11 mouse cellular contexts compared by ENCODE assay signal in the genomic region with DNA sequence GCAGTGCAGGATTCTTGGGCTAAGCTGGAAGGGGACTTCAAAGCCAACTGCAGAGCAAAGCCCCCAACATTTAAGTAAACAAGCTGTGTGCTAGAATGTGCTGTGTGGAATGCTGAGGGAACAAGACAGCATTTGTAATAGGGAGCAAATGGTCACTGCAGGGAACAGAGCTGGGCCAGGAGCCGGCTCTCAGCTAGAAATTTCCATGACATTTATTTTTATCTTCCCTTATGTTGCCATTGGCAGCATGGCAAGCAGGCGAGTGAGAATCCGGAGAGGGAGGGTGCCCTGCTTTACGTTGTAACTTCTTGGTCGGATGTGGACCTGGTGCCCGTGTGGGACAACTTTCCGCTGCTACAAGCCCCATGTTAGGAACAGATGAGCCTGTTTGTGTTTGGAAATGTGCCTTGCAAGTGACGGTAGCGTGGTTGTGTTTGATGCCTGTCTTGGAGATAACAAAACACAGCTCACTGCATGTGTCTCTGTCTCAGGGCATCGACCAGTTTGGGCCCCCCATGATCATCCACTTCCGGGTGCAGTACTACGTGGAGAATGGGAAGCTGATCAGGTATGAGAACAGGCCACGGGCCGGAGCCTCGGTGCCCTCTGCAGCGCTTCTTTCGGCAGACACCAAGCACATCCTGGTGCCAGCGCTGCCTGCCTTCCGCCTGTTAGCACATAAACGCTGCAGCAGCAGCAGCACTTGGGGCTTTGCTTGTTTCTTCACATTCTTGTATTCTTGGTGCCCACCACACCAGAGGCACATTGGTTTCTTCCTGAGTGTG. TPM values are rescaled to one million over a fixed set of nuclear protein-coding genes. Genes with fewer than 3 reads are reported as not detected.
DNase-seq lines count a peak whose midpoint lies in the region; ATAC-seq and TF ChIP-seq lines count a peak whose summit lies in the region.
"Had no signal": no experiment of that assay in that cellular context is flagged by ENCODE, and none has a peak within 500 bp of the region (broad histone marks: within the 10 kb centered on the region; RNA-seq: fewer than 3 reads in every experiment).

No protein-coding gene starts in this region.

- H3K9me3 ChIP-seq in lung, embryonic 14.5 days (ENCODE audit: low read depth, low read length): no peaks in the 10 kb centered on the region
- no peaks in the 10 kb centered on the region for H3K9me3 ChIP-seq in lung, postnatal 0 days (ENCODE audit: low read length)
- H3K9me3 ChIP-seq in neural tube, embryonic 15.5 days (replicated peaks): no peaks in the 10 kb centered on the region
- H3K9me3 ChIP-seq: embryonic facial prominence, embryonic 13.5 days had no signal

- H3K27me3 ChIP-seq in lung, embryonic 14.5 days (ENCODE audit: insufficient read depth, low read length): no peaks in the 10 kb centered on the region
- H3K27me3 ChIP-seq in lung, postnatal 0 days (replicated peaks; ENCODE audit: insufficient read depth, low read length): no peaks in the 10 kb centered on the region
- no peaks in the 10 kb centered on the region for H3K27me3 ChIP-seq in neural tube, embryonic 15.5 days (replicated peaks)
- H3K27me3 ChIP-seq: embryonic facial prominence, embryonic 13.5 days had no signal

- TF ChIP-seq POLR2A in lung, adult 2 months (IDR thresholded peaks at IDR 0.05; ENCODE audit: borderline replicate concordance, extremely low read depth, low read depth, low read length): no peak

- peak overlapping the region; percentile 80 for H3K27ac ChIP-seq in gastrocnemius, adult 2 months
- peak overlapping the region; percentile 52; the same call in 1 of the 2 replicates for H3K27ac ChIP-seq in lung, embryonic 14.5 days (ENCODE audit: low read depth)
- H3K27ac ChIP-seq in lung, postnatal 0 days (ENCODE audit: low read length): no peak overlapping the region
- H3K27ac ChIP-seq in neural tube, embryonic 15.5 days (replicated peaks): no peak overlapping the region; the same call in 1 of the 2 replicates
- H3K27ac ChIP-seq: embryonic facial prominence, embryonic 13.5 days; macrophage had no signal

- DNase-seq in gastrocnemius, adult 2 months: peak; percentile 40
- DNase-seq in gastrocnemius, postnatal 36 days: no peak
- peak; percentile 49 for DNase-seq in lung, embryonic 14.5 days
- no peak for DNase-seq in lung, adult 2 months
- peak; percentile 82 to 90 for DNase-seq in cerebellum, postnatal 14 days
- DNase-seq in lung, postnatal 0 days (ENCODE audit: low spot score): peak; percentile 32
- no peak for DNase-seq in kidney, postnatal 10 days
- DNase-seq: thymus, adult 2 months had no signal

- peak overlapping the region; percentile 41 for H3K4me3 ChIP-seq in gastrocnemius, adult 2 months
- no peak overlapping the region for H3K4me3 ChIP-seq in lung, embryonic 14.5 days (ENCODE audit: low read depth, low read length)
- H3K4me3 ChIP-seq in lung, adult 2 months (replicated peaks; ENCODE audit: extremely low read depth, low read depth, low read length): no peak overlapping the region
- no peak overlapping the region for H3K4me3 ChIP-seq in lung, postnatal 0 days (ENCODE audit: low read depth, low read length)
- H3K4me3 ChIP-seq in neural tube, embryonic 15.5 days (replicated peaks): no peak overlapping the region
- H3K4me3 ChIP-seq: embryonic facial prominence, embryonic 13.5 days had no signal

- H3K36me3 ChIP-seq in lung, embryonic 14.5 days (ENCODE audit: insufficient read depth): peaks cover 54% of the 10 kb centered on the region
- H3K36me3 ChIP-seq in lung, postnatal 0 days (ENCODE audit: insufficient read depth, low read length): peaks cover 10% of the 10 kb centered on the region; the same call in 1 of the 2 replicates
- peaks cover 5% of the 10 kb centered on the region for H3K36me3 ChIP-seq in neural tube, embryonic 15.5 days

- H3K4me2 ChIP-seq in lung, embryonic 14.5 days: no peak overlapping the region
- no peak overlapping the region for H3K4me2 ChIP-seq in lung, postnatal 0 days (replicated peaks; ENCODE audit: low read depth, low read length)
- H3K4me2 ChIP-seq in neural tube, embryonic 15.5 days: no peak overlapping the region
- H3K4me2 ChIP-seq: embryonic facial prominence, embryonic 13.5 days had no signal

- no peak for TF ChIP-seq CTCF in gastrocnemius, adult 2 months (IDR thresholded peaks at IDR 0.05)
- no peak for TF ChIP-seq CTCF in lung, embryonic 14.5 days (IDR thresholded peaks at IDR 0.05; ENCODE audit: low read depth)
- TF ChIP-seq CTCF in lung, adult 2 months (IDR thresholded peaks at IDR 0.05; ENCODE audit: insufficient read depth, low read length): no peak
- TF ChIP-seq CTCF in lung, postnatal 0 days (IDR thresholded peaks at IDR 0.05): no peak

- no peak overlapping the region for H3K9ac ChIP-seq in lung, embryonic 14.5 days
- H3K9ac ChIP-seq in lung, postnatal 0 days (replicated peaks; ENCODE audit: low read depth): no peak overlapping the region
- H3K9ac ChIP-seq in neural tube, embryonic 15.5 days (replicated peaks): no peak overlapping the region
- H3K9ac ChIP-seq: embryonic facial prominence, embryonic 13.5 days had no signal

- 78% methylated on average over 20 of the region's 20 CpGs for WGBS in lung, embryonic 14.5 days
- 76% methylated on average over 20 of the region's 20 CpGs for WGBS in lung, adult 2 months
- 77% methylated on average over 20 of the region's 20 CpGs for WGBS in lung, postnatal 0 days
- WGBS in neural tube, embryonic 15.5 days: 86% methylated on average over 20 of the region's 20 CpGs

- intact Hi-C loops in gastrocnemius, adult 2 months (cut with DNase I): loop anchor here (2.0 kb wide), 1 partner anchor 51 kb away; no protein-coding TSS in a partner anchor
- intact Hi-C loops in gastrocnemius, postnatal 36 days (cut with DNase I): no loop called here

- H3K4me1 ChIP-seq in lung, embryonic 14.5 days (ENCODE audit: insufficient read depth): no peaks in the 10 kb centered on the region
- peaks cover 26% of the 10 kb centered on the region for H3K4me1 ChIP-seq in lung, adult 2 months (ENCODE audit: control insufficient read depth, insufficient read depth, low read length)
- peaks cover 3% of the 10 kb centered on the region; the same call in 1 of the 2 replicates for H3K4me1 ChIP-seq in lung, postnatal 0 days (ENCODE audit: insufficient read depth, low read depth, low read length)
- peaks cover 25% of the 10 kb centered on the region for H3K4me1 ChIP-seq in neural tube, embryonic 15.5 days

- peak; percentile 54; the same call in 1 of the 2 replicates for ATAC-seq in lung, embryonic 14.5 days (ENCODE audit: insufficient read depth)
- ATAC-seq in lung, postnatal 0 days: no peak; the same call in 1 of the 2 replicates
- no peak for ATAC-seq in neural tube, embryonic 15.5 days (ENCODE audit: low FRiP score)

- TF ChIP-seq EP300 in lung, postnatal 0 days (IDR thresholded peaks at IDR 0.05): no peak

RNA-seq across cellular contexts. Expression of a gene that starts 52.8 kb away (rescaled TPM):
- total RNA-seq in gastrocnemius, adult 2 months (2021): 10 to 100 TPM in 1 of 2 experiments, 1 to 10 TPM in 1; 9.8 to 14.2 TPM
- total RNA-seq in gastrocnemius, postnatal 36 days (2021): 10 to 100 TPM; 14.2 to 14.4 TPM
- 40.4 and 42.8 TPM in 2 replicates for polyA plus RNA-seq in lung, embryonic 14.5 days (2014; fragmentation: Nextera tagmentation; extraction: Ambion mirVana)
- polyA plus RNA-seq in lung, adult 2 months (2012; rRNA removed): 29.1 and 32.6 TPM in 2 replicates
- 25.5 and 27.9 TPM in 2 replicates for polyA plus RNA-seq in lung, postnatal 0 days (2015; fragmentation: Nextera tagmentation; extraction: Ambion mirVana)
- polyA plus RNA-seq in neural tube, embryonic 15.5 days (2015; fragmentation: Nextera tagmentation; extraction: Ambion mirVana): 9.3 and 13.3 TPM in 2 replicates

RNA-seq across cellular contexts. Expression of a gene that starts 59.5 kb away (rescaled TPM):
- total RNA-seq in gastrocnemius, adult 2 months (2021): 10 to 100 TPM; 84.5 to 94.2 TPM
- 10 to 100 TPM; 88.1 to 92.1 TPM for total RNA-seq in gastrocnemius, postnatal 36 days (2021)
- polyA plus RNA-seq in lung, embryonic 14.5 days (2014; fragmentation: Nextera tagmentation; extraction: Ambion mirVana): 232 and 257 TPM in 2 replicates
- 11.7 and 26.5 TPM in 2 replicates for polyA plus RNA-seq in lung, adult 2 months (2012; rRNA removed)
- polyA plus RNA-seq in lung, postnatal 0 days (2015; fragmentation: Nextera tagmentation; extraction: Ambion mirVana): 192 and 206 TPM in 2 replicates
- 181 and 190 TPM in 2 replicates for polyA plus RNA-seq in neural tube, embryonic 15.5 days (2015; fragmentation: Nextera tagmentation; extraction: Ambion mirVana)

Comparison
In these comparisons a context has a peak if more than half of its experiments do, and no peak if none do; other contexts are left out.
1. DNase-seq: peak in gastrocnemius, adult 2 months (single experiment), lung, embryonic 14.5 days (single experiment), cerebellum, postnatal 14 days (2 of 2) and lung, postnatal 0 days (single experiment); none in gastrocnemius, postnatal 36 days (0 of 2), lung, adult 2 months (single experiment) and kidney, postnatal 10 days (single experiment).
2. H3K27ac ChIP-seq: peak in gastrocnemius, adult 2 months (single experiment) and lung, embryonic 14.5 days (single experiment); none in lung, postnatal 0 days (single experiment) and neural tube, embryonic 15.5 days (single experiment).